Mouse (Mus musculus): ENCODE results near the gene Itgae.
A peak's percentile ranks its signal among the peaks of the same experiment; 100 is the strongest.

DNA sequence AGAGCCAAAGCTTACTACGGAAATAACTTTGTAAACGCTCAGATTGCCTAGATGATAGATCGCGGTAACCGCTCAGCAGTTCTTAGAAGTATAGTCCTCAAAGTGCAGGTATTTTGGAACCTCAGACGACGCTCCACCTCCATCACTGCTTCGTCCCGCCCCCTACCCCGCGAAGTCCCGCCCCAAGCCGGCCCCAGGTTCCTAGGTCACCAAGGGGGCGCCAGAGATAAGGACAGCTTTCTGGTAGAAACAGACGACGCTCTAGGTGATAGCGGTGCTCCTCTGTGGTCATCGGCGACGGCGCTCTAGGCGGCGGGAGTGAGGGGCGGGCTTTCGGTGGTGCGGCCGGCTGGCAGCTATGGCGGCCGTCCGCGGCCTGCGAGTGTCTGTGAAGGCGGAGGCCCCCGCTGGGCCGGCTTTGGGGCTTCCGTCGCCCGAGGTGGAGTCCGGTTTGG, 42.8 kb upstream of the Itgae start, which contains the start of gene Ncbp3:
- TF ChIP-seq CTCF (IDR thresholded peaks at IDR 0.05; ENCODE audit: low read depth, low read length) (peak; percentile 55), POLR2A (IDR thresholded peaks at IDR 0.05; ENCODE audit: insufficient read depth, low read length) (no peak)

All from ES-Bruce4 (cell line).